Mouse (Mus musculus): Measurements from ENCODE around the gene Nr1h2. TPM values are rescaled to one million over a fixed set of nuclear protein-coding genes. Genes with fewer than 3 reads are reported as not detected.

Gene Nr1h2
- polyA plus RNA-seq, 1 experiment from 2014 or later: 57.8 TPM

- Histone ChIP-seq H3K4me2 (ENCODE audit: low read length) (no peak overlapping the region), H3K36me3 (ENCODE audit: control insufficient read depth, insufficient read depth, low read length) (no peaks in the 10 kb centered on the region), H3K9ac (ENCODE audit: low read length) (no peak overlapping the region), H3K4me1 (ENCODE audit: control insufficient read depth in 2 of 2, insufficient read depth in 2 of 2, low read length in 2 of 2) (no peaks in the 10 kb centered on the region), H3K27ac (replicated peaks in 1 of 2; ENCODE audit: control insufficient read depth in 1 of 2, insufficient read depth in 1 of 2, low read depth in 2 of 2, low read length in 2 of 2) (no peak overlapping the region), H3K4me3 (ENCODE audit: control insufficient read depth in 1 of 2, insufficient read depth in 1 of 2, low read depth in 1 of 2, low read length in 2 of 2) (no peak overlapping the region), H3K9me3 (ENCODE audit: control insufficient read depth, low read length) (no peaks in the 10 kb centered on the region), H3K27me3 (ENCODE audit: control insufficient read depth, insufficient read depth, low read length) (0 out of 2 replicates have a peak, but pooled peaks cover 2% of the 10 kb centered on the region)
- no peak for ATAC-seq (ENCODE audit: insufficient number of reproducible peaks, insufficient read depth, low FRiP score, low read depth)
- WGBS: 80% methylated on average over 5 of the region's 5 CpGs
Observed at GRCm38 (mm10) chr7:44572956-44573484, 19.3 kb upstream of the Nr1h2 start.

DNA sequence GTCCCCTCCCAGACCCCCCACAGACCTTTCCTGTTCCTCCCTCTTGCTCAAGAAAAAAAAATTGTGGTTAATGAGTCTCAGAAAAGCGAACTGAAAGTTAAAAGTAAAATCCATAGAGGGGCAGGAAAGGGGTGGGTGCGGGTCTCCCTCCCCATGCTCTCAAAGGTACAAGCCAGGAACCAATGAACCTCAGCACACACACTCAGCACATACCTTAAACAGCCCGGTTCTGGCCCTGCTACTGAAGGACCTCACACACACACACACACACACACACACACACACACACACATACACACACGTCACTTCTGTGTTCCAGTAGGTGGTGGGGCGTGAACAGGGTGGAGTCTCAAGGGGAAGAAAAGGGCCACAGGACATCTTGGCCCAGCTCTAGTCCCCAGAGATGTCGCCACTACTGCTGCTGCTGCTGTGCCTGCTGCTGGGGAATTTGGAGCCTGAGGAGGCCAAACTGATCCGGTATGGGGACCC is 18.5 kb upstream of the Nr1h2 start, which contains the start of gene Napsa:
Gene Napsa (plus strand): TSS at position 168 of the 489 bp plus-strand sequence.
- H3K4me2 ChIP-seq (ENCODE audit: low read length): no peak within 1 kb of the TSS
- ATAC-seq (ENCODE audit: insufficient number of reproducible peaks, insufficient read depth, low FRiP score, low read depth): no peak
- no peak within 1 kb of the TSS for H3K4me3 ChIP-seq (ENCODE audit: control insufficient read depth in 1 of 2, insufficient read depth in 1 of 2, low read depth in 1 of 2, low read length in 2 of 2)
- H3K4me1 ChIP-seq (ENCODE audit: control insufficient read depth in 2 of 2, insufficient read depth in 2 of 2, low read length in 2 of 2): no peaks in the 10 kb centered on the region
- H3K27me3 ChIP-seq (ENCODE audit: control insufficient read depth, insufficient read depth, low read length): 0 out of 2 replicates have a peak, but pooled peaks cover 2% of the 10 kb centered on the region
- H3K9ac ChIP-seq (ENCODE audit: low read length): no peak within 1 kb of the TSS
- H3K27ac ChIP-seq (replicated peaks in 1 of 2; ENCODE audit: control insufficient read depth in 1 of 2, insufficient read depth in 1 of 2, low read depth in 2 of 2, low read length in 2 of 2): no peak within 1 kb of the TSS
- 37% methylated on average over 7 of the region's 7 CpGs for WGBS
- H3K9me3 ChIP-seq (ENCODE audit: control insufficient read depth, low read length): no peaks in the 10 kb centered on the region
- H3K36me3 ChIP-seq (ENCODE audit: control insufficient read depth, insufficient read depth, low read length): no peaks in the 10 kb centered on the region

DNA sequence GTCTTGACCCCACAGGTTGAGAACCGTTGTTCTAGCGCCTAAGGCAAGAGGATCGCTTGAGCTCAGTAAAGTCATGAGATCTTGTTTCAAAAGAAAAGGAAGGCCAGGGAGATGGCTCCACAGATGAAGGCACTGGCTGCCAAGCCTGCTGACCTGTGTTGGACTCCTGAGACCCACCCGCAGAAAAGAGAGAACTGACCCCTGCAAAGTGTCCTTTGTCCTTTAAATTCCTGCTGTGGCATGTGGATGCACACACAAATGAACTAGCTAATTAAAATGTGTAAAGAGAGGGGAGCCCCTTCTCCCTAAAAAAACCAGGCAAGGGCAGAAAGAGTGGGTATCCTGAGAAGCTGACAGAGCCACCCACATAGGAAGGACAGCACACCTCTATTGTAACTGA is 18.1 kb upstream of the Nr1h2 start:
- Histone ChIP-seq H3K27me3 (ENCODE audit: control insufficient read depth, insufficient read depth, low read length) (0 out of 2 replicates have a peak, but pooled peaks cover 2% of the 10 kb centered on the region), H3K4me1 (ENCODE audit: control insufficient read depth in 2 of 2, insufficient read depth in 2 of 2, low read length in 2 of 2) (no peaks in the 10 kb centered on the region), H3K9ac (ENCODE audit: low read length) (no peak overlapping the region), H3K4me3 (ENCODE audit: control insufficient read depth in 1 of 2, insufficient read depth in 1 of 2, low read depth in 1 of 2, low read length in 2 of 2) (no peak overlapping the region), H3K36me3 (ENCODE audit: control insufficient read depth, insufficient read depth, low read length) (no peaks in the 10 kb centered on the region), H3K4me2 (ENCODE audit: low read length) (no peak overlapping the region), H3K9me3 (ENCODE audit: control insufficient read depth, low read length) (no peaks in the 10 kb centered on the region), H3K27ac (replicated peaks in 1 of 2; ENCODE audit: control insufficient read depth in 1 of 2, insufficient read depth in 1 of 2, low read depth in 2 of 2, low read length in 2 of 2) (no peak overlapping the region)
- 80% methylated on average over 4 of the region's 4 CpGs for WGBS
- no peak for ATAC-seq (ENCODE audit: insufficient number of reproducible peaks, insufficient read depth, low FRiP score, low read depth)

- WGBS: 74% methylated on average over 6 of the region's 6 CpGs
- Histone ChIP-seq H3K4me1 (ENCODE audit: control insufficient read depth in 2 of 2, insufficient read depth in 2 of 2, low read length in 2 of 2) (no peaks in the 10 kb centered on the region), H3K27ac (replicated peaks in 1 of 2; ENCODE audit: control insufficient read depth in 1 of 2, insufficient read depth in 1 of 2, low read depth in 2 of 2, low read length in 2 of 2) (no peak overlapping the region), H3K9ac (ENCODE audit: low read length) (no peak overlapping the region), H3K4me2 (ENCODE audit: low read length) (no peak overlapping the region), H3K9me3 (ENCODE audit: control insufficient read depth, low read length) (no peaks in the 10 kb centered on the region), H3K36me3 (ENCODE audit: control insufficient read depth, insufficient read depth, low read length) (no peaks in the 10 kb centered on the region), H3K4me3 (ENCODE audit: control insufficient read depth in 1 of 2, insufficient read depth in 1 of 2, low read depth in 1 of 2, low read length in 2 of 2) (no peak overlapping the region), H3K27me3 (ENCODE audit: control insufficient read depth, insufficient read depth, low read length) (0 out of 2 replicates have a peak, but pooled peaks cover 2% of the 10 kb centered on the region)
- ATAC-seq (ENCODE audit: insufficient number of reproducible peaks, insufficient read depth, low FRiP score, low read depth): no peak
Observed at GRCm38 (mm10) chr7:44570989-44571388, 17.2 kb upstream of the Nr1h2 start.

- 62% methylated on average over 9 of the region's 9 CpGs for WGBS
- Histone ChIP-seq H3K36me3 (ENCODE audit: control insufficient read depth, insufficient read depth, low read length) (no peaks in the 10 kb centered on the region), H3K9ac (ENCODE audit: low read length) (no peak overlapping the region), H3K4me1 (ENCODE audit: control insufficient read depth in 2 of 2, insufficient read depth in 2 of 2, low read length in 2 of 2) (no peaks in the 10 kb centered on the region), H3K9me3 (ENCODE audit: control insufficient read depth, low read length) (no peaks in the 10 kb centered on the region), H3K27ac (replicated peaks in 1 of 2; ENCODE audit: control insufficient read depth in 1 of 2, insufficient read depth in 1 of 2, low read depth in 2 of 2, low read length in 2 of 2) (no peak overlapping the region), H3K27me3 (ENCODE audit: control insufficient read depth, insufficient read depth, low read length) (0 out of 2 replicates have a peak, but pooled peaks cover 2% of the 10 kb centered on the region), H3K4me3 (ENCODE audit: control insufficient read depth in 1 of 2, insufficient read depth in 1 of 2, low read depth in 1 of 2, low read length in 2 of 2) (no peak overlapping the region), H3K4me2 (ENCODE audit: low read length) (no peak overlapping the region)
- no peak for ATAC-seq (ENCODE audit: insufficient number of reproducible peaks, insufficient read depth, low FRiP score, low read depth)
Observed at GRCm38 (mm10) chr7:44568803-44569202, 15.1 kb upstream of the Nr1h2 start.

DNA sequence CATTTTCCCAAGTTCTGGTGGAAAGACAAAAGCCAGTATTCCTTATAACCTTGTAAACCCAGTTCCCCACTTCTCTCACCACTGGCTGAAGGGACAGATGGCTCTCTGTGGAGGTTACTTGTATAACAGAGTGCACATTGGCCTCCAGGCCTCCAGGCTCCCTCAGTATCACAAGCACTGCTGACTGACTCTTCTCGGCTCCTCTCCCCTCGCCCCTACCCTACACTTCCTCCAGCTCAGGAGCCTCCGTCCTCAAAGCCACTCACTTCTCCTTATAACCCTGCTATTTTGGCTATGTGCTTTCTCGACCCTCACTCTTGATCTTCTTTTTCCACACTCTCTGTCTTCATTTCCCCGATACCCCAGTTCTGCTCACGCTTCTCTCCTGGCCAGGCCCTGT is 11.7 kb upstream of the Nr1h2 start:
- H3K9me3 ChIP-seq (ENCODE audit: control insufficient read depth, low read length): no peaks in the 10 kb centered on the region
- no peak overlapping the region for H3K9ac ChIP-seq (ENCODE audit: low read length)
- no peak overlapping the region for H3K4me3 ChIP-seq (ENCODE audit: control insufficient read depth in 1 of 2, insufficient read depth in 1 of 2, low read depth in 1 of 2, low read length in 2 of 2)
- ATAC-seq (ENCODE audit: insufficient number of reproducible peaks, insufficient read depth, low FRiP score, low read depth): no peak
- no peaks in the 10 kb centered on the region for H3K36me3 ChIP-seq (ENCODE audit: control insufficient read depth, insufficient read depth, low read length)
- H3K4me2 ChIP-seq (ENCODE audit: low read length): no peak overlapping the region
- H3K27me3 ChIP-seq (ENCODE audit: control insufficient read depth, insufficient read depth, low read length): 0 out of 2 replicates have a peak, but pooled peaks cover 6% of the 10 kb centered on the region
- WGBS: 62% methylated on average over 6 of the region's 6 CpGs
- H3K27ac ChIP-seq (replicated peaks in 1 of 2; ENCODE audit: control insufficient read depth in 1 of 2, insufficient read depth in 1 of 2, low read depth in 2 of 2, low read length in 2 of 2): no peak overlapping the region
- H3K4me1 ChIP-seq (ENCODE audit: control insufficient read depth in 2 of 2, insufficient read depth in 2 of 2, low read length in 2 of 2): no peaks in the 10 kb centered on the region

DNA sequence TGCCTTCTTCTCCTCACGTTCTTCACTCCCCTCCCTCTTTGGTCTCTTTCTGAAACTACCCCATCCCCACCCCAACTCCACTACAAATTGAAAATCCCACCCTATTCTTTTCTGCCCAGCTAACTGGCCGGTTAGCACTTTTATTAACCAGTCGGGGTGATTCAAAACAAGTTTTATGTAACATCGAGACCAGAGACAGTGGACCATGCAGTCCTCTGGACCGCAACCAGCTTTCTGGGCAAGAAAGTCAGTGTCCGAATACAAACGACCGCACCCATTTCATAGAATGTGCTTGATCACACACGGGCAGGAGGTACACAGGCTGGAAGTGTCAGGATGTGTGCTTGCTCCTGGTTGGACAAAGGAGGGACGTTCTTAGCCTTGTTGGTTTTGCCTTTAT is 10.7 kb upstream of the Nr1h2 start:
- H3K9ac ChIP-seq (ENCODE audit: low read length): no peak overlapping the region
- ATAC-seq (ENCODE audit: insufficient number of reproducible peaks, insufficient read depth, low FRiP score, low read depth): no peak
- H3K4me1 ChIP-seq (ENCODE audit: control insufficient read depth in 2 of 2, insufficient read depth in 2 of 2, low read length in 2 of 2): no peaks in the 10 kb centered on the region
- no peak overlapping the region for H3K4me2 ChIP-seq (ENCODE audit: low read length)
- WGBS: 78% methylated on average over 10 of the region's 10 CpGs
- no peaks in the 10 kb centered on the region for H3K36me3 ChIP-seq (ENCODE audit: control insufficient read depth, insufficient read depth, low read length)
- H3K27me3 ChIP-seq (ENCODE audit: control insufficient read depth, insufficient read depth, low read length): 0 out of 2 replicates have a peak, but pooled peaks cover 6% of the 10 kb centered on the region
- no peaks in the 10 kb centered on the region for H3K9me3 ChIP-seq (ENCODE audit: control insufficient read depth, low read length)
- H3K27ac ChIP-seq (replicated peaks in 1 of 2; ENCODE audit: control insufficient read depth in 1 of 2, insufficient read depth in 1 of 2, low read depth in 2 of 2, low read length in 2 of 2): no peak overlapping the region
- no peak overlapping the region for H3K4me3 ChIP-seq (ENCODE audit: control insufficient read depth in 1 of 2, insufficient read depth in 1 of 2, low read depth in 1 of 2, low read length in 2 of 2)

GRCm38 (mm10) chr7:44563284-44563683 is 9.5 kb upstream of the Nr1h2 start:
- no peak overlapping the region for H3K4me2 ChIP-seq (ENCODE audit: low read length)
- H3K27me3 ChIP-seq (ENCODE audit: control insufficient read depth, insufficient read depth, low read length): 0 out of 2 replicates have a peak, but pooled peaks cover 4% of the 10 kb centered on the region
- no peaks in the 10 kb centered on the region for H3K9me3 ChIP-seq (ENCODE audit: control insufficient read depth, low read length)
- no peak overlapping the region for H3K27ac ChIP-seq (replicated peaks in 1 of 2; ENCODE audit: control insufficient read depth in 1 of 2, insufficient read depth in 1 of 2, low read depth in 2 of 2, low read length in 2 of 2)
- no peaks in the 10 kb centered on the region for H3K36me3 ChIP-seq (ENCODE audit: control insufficient read depth, insufficient read depth, low read length)
- no peaks in the 10 kb centered on the region for H3K4me1 ChIP-seq (ENCODE audit: control insufficient read depth in 2 of 2, insufficient read depth in 2 of 2, low read length in 2 of 2)
- H3K4me3 ChIP-seq (ENCODE audit: control insufficient read depth in 1 of 2, insufficient read depth in 1 of 2, low read depth in 1 of 2, low read length in 2 of 2): no peak overlapping the region
- 40% methylated on average over 8 of the region's 8 CpGs for WGBS
- no peak for ATAC-seq (ENCODE audit: insufficient number of reproducible peaks, insufficient read depth, low FRiP score, low read depth)
- no peak overlapping the region for H3K9ac ChIP-seq (ENCODE audit: low read length)
